Mouse (Mus musculus): ENCODE data around the gene Efcab8. TPM values are rescaled to one million over a fixed set of nuclear protein-coding genes. Genes with fewer than 3 reads are reported as not detected.

Gene Efcab8
- polyA plus RNA-seq, 1 experiment from 2014 or later = not detected

GRCm38 (mm10) chr2:153870984-153871383 lies 91.3 kb downstream of the Efcab8 start, which contains the start of gene Sun5:
Sun5 (minus strand) TSS chr2:153871084.
- H3K4me3 ChIP-seq (ENCODE audit: low read depth, low read length) = no peak within 1 kb of the TSS
- H3K27me3 ChIP-seq (ENCODE audit: control insufficient read depth, insufficient read depth, low read length) = no peaks in the 10 kb centered on the region
- H3K9ac ChIP-seq (ENCODE audit: low read length) = no peak within 1 kb of the TSS
- no peaks in the 10 kb centered on the region for H3K4me1 ChIP-seq (ENCODE audit: control insufficient read depth, insufficient read depth, low read length)
- DNase-seq (ENCODE audit: low spot score) (no peak), ATAC-seq (ENCODE audit: insufficient number of reproducible peaks, low FRiP score, low TSS enrichment, low read depth) (no peak)
- no peaks in the 10 kb centered on the region for H3K9me3 ChIP-seq (ENCODE audit: control insufficient read depth, low read length)
- H3K36me3 ChIP-seq (ENCODE audit: control insufficient read depth, insufficient read depth, low read length) = no peaks in the 10 kb centered on the region
- H3K27ac ChIP-seq (replicated peaks; ENCODE audit: low read depth, low read length) = no peak within 1 kb of the TSS
- no peak within 1 kb of the TSS for H3K4me2 ChIP-seq (ENCODE audit: low read depth, severe bottlenecking)
- WGBS = 93% methylated on average over 4 of the region's 4 CpGs

GRCm38 (mm10) chr2:153874745-153875144 lies 95.0 kb downstream of the Efcab8 start, which contains the start of gene Bpifb2:
Bpifb2 (plus strand) TSS chr2:153875045.
- no peak within 1 kb of the TSS for H3K27ac ChIP-seq (replicated peaks; ENCODE audit: low read depth, low read length)
- DNase-seq (ENCODE audit: low spot score) (no peak), ATAC-seq (ENCODE audit: insufficient number of reproducible peaks, low FRiP score, low TSS enrichment, low read depth) (no peak)
- no peaks in the 10 kb centered on the region for H3K27me3 ChIP-seq (ENCODE audit: control insufficient read depth, insufficient read depth, low read length)
- no peak within 1 kb of the TSS for H3K4me2 ChIP-seq (ENCODE audit: low read depth, severe bottlenecking)
- 74% methylated on average over 9 of the region's 9 CpGs for WGBS
- no peaks in the 10 kb centered on the region for H3K4me1 ChIP-seq (ENCODE audit: control insufficient read depth, insufficient read depth, low read length)
- H3K9ac ChIP-seq (ENCODE audit: low read length) = no peak within 1 kb of the TSS
- H3K36me3 ChIP-seq (ENCODE audit: control insufficient read depth, insufficient read depth, low read length) = no peaks in the 10 kb centered on the region
- no peaks in the 10 kb centered on the region for H3K9me3 ChIP-seq (ENCODE audit: control insufficient read depth, low read length)
- no peak within 1 kb of the TSS for H3K4me3 ChIP-seq (ENCODE audit: low read depth, low read length)

Other genes with a start within 250 kb of the Efcab8 start
- 14.0 and 15.1 TPM in 2 replicates for gene Nol4l, start 250.0 kb upstream of the Efcab8 start, polyA plus RNA-seq (2014; fragmentation: Nextera tagmentation; extraction: Ambion mirVana)
- 63.7 and 67.4 TPM in 2 replicates for gene Commd7, start 147.2 kb upstream of the Efcab8 start, polyA plus RNA-seq (2014; fragmentation: Nextera tagmentation; extraction: Ambion mirVana)
- 20.3 and 22.0 TPM in 2 replicates for gene Dnmt3b, start 130.5 kb upstream of the Efcab8 start, polyA plus RNA-seq (2014; fragmentation: Nextera tagmentation; extraction: Ambion mirVana)
- gene Dnmt3c, start 83.3 kb upstream of the Efcab8 start, polyA plus RNA-seq (2014; fragmentation: Nextera tagmentation; extraction: Ambion mirVana) = not detected in 2 replicates
- gene Mapre1, start 38.7 kb upstream of the Efcab8 start, polyA plus RNA-seq (2014; fragmentation: Nextera tagmentation; extraction: Ambion mirVana) = 249 and 266 TPM in 2 replicates
- gene Sun5, start 91.2 kb downstream of the Efcab8 start, polyA plus RNA-seq (2014; fragmentation: Nextera tagmentation; extraction: Ambion mirVana) = not detected in 2 replicates
- 0.11 TPM in 1 of 2 replicates, not detected in the other for gene Bpifb2, start 95.1 kb downstream of the Efcab8 start, polyA plus RNA-seq (2014; fragmentation: Nextera tagmentation; extraction: Ambion mirVana)
- not detected in 2 replicates for gene Bpifb6, start 120.5 kb downstream of the Efcab8 start, polyA plus RNA-seq (2014; fragmentation: Nextera tagmentation; extraction: Ambion mirVana)
- not detected in 2 replicates for gene Bpifb3, start 138.3 kb downstream of the Efcab8 start, polyA plus RNA-seq (2014; fragmentation: Nextera tagmentation; extraction: Ambion mirVana)
- gene Bpifb4, start 158.3 kb downstream of the Efcab8 start, polyA plus RNA-seq (2014; fragmentation: Nextera tagmentation; extraction: Ambion mirVana) = not detected in 2 replicates
- not detected in 2 replicates for gene Bpifa6, start 195.0 kb downstream of the Efcab8 start, polyA plus RNA-seq (2014; fragmentation: Nextera tagmentation; extraction: Ambion mirVana)
- gene Bpifa2, start 228.3 kb downstream of the Efcab8 start, polyA plus RNA-seq (2014; fragmentation: Nextera tagmentation; extraction: Ambion mirVana) = not detected in 2 replicates

Data from limb, embryonic 11.5 days (tissue).